Mouse (Mus musculus) layer of hippocampus, adult 2 months (tissue): ENCODE data around the gene Igfbp4. TPM values are rescaled to one million over a fixed set of nuclear protein-coding genes. Genes with fewer than 3 reads are reported as not detected.

Source experiments
- DNase-seq, 2 experiments: peaks; one replicate each; pipeline ENCODE4 v3.0.0; 2022; ENCODE audit warnings: low spot score in 2 of 2
- H3K27ac ChIP-seq: fragments of 200-600 bp; 2 replicates; pipeline ENCODE4 v1.8.1; 2022
- H3K4me3 ChIP-seq: fragments of 200-600 bp; 2 replicates; pipeline ENCODE4 v1.8.1; 2022; ENCODE audit warnings: mild to moderate bottlenecking
- CTCF ChIP-seq: fragments of 200-600 bp; conservative IDR thresholded peaks from 2 replicates; pipeline ENCODE4 v1.8.1; 2022; ENCODE audit warnings: antibody characterized with exemption, mild to moderate bottlenecking, moderate library complexity
- long read RNA-seq, 2 experiments: library from polyadenylated mRNA; stranded (forward); transcript quantifications; one replicate each; pipeline ENCODE4 v2.0.0; 2021; ENCODE audit warnings: borderline mapping rate in 2 of 2
- total RNA-seq, 2 experiments: library from RNA; stranded (reverse); gene quantifications; 2 replicates each; pipeline ENCODE4 v1.2.3; 2021

Igfbp4 gene
- 10 to 100 TPM; 69.4 to 71.9 TPM for total RNA-seq
- long read RNA-seq, experiment 1, transcript Igfbp4-201 (4 exons, 3,831 nt) = major isoform, 35 of 47 reads
- long read RNA-seq, experiment 1, partial matches to known transcripts = 10 of 47 reads
- long read RNA-seq, experiment 1, other reads (novel, unspliced or antisense) = 2 of 47 reads
- long read RNA-seq, experiment 2, transcript Igfbp4-201 (4 exons, 3,831 nt) = major isoform, 54 of 67 reads
- long read RNA-seq, experiment 2, partial matches to known transcripts = 2 of 67 reads
- long read RNA-seq, experiment 2, other reads (novel, unspliced or antisense) = 9 of 67 reads

DNA sequence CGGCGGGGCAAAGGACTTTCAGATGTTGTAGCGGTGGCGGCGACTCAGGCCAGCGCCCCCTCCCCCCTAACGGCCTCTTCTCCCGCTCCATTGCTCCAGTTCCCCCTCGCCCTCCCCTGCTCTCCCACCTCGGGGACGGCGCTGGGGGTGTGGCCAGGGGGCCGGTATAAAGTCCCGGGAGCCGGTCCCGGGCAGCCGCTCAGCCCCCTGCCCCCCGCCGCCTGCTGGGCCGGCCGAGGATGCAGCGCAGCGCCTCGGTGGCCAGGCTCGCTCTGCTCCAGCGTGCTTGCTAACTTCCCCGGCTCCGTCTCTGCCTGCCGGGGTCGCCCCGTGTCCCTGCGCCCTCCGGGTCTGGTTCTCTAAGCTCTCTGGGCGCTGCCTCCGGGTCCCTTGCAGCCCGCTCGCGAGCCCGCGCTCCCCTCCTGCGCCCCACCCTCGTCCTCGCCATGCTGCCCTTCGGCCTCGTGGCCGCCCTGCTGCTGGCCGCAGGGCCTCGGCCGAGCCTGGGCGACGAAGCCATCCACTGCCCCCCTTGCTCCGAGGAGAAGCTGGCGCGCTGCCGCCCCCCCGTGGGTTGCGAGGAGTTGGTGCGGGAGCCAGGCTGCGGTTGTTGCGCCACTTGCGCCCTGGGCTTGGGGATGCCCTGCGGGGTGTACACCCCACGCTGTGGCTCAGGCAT, at the start of gene Igfbp4:
Gene Igfbp4 (plus strand): TSS at position 194 of the 679 bp plus-strand sequence.
- H3K4me3 ChIP-seq = peak within 1 kb of the TSS; percentile 70
- peak; percentile 55 for TF ChIP-seq CTCF
- no peak for DNase-seq
- peak within 1 kb of the TSS; percentile 84 for H3K27ac ChIP-seq

DNA sequence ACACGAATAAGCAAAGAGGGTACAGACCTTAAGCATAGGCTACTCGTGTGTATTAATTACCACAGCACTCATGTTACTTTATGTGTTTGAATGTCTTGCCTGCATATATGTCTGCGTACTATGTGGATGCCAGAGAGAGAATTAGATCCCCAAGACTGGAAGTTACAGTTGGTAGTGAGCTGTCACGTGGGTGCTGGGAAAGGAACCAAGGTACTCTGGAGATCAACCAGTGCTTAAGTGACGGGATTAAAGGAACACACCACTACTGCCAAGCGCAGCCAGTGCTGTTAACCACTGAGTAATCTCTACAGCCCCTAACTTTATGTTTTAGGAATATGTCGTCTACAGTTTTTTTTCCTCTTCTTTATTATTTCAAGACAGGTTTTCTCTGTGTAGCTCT, 45.1 kb upstream of the Igfbp4 start:
- H3K27ac ChIP-seq = no peak overlapping the region
- DNase-seq = no peak
- TF ChIP-seq CTCF = no peak
- no peak overlapping the region for H3K4me3 ChIP-seq

DNA sequence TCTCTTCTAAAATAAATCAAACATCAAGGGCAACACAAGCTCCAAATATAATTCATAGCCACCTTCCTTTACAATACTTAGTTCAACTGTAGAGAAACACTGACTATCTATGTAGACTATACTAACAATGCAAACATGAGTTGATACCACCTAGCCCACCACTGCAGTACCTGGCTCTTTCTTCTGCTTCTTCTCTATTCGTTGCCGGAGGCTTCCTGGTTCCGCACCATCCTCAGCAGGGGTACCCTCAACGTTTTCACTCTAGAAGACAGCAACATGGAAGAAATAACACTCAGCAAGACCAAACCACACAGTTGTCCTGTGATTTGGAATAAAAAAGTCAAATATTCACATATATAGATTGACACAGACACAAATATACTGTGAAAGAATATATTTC, 43.4 kb upstream of the Igfbp4 start:
- TF ChIP-seq CTCF = no peak
- H3K4me3 ChIP-seq = no peak overlapping the region
- H3K27ac ChIP-seq = no peak overlapping the region
- no peak for DNase-seq

DNA sequence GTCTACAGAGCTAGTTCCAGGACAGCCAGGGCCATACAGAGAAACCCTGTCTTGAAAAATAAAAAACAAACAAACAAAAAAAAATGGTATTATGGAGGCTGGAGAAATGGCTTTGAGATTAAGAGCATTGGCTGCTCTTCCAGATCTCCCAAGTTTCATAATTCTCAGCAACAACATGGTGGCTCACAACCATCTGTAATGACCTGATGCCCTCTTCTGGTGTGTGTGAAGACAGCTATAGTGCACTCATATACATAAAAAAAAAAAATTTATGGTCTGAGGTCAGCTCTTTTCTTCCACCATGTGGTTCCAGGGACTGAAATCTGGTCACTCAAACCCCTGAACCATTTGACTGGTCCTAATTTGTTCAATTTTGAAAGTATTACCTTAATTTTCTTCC, 42.3 kb upstream of the Igfbp4 start:
- peak; percentile 35; the same call in 1 of the 2 replicates for TF ChIP-seq CTCF
- Histone ChIP-seq H3K4me3 (no peak overlapping the region), H3K27ac (no peak overlapping the region)
- no peak for DNase-seq

DNA sequence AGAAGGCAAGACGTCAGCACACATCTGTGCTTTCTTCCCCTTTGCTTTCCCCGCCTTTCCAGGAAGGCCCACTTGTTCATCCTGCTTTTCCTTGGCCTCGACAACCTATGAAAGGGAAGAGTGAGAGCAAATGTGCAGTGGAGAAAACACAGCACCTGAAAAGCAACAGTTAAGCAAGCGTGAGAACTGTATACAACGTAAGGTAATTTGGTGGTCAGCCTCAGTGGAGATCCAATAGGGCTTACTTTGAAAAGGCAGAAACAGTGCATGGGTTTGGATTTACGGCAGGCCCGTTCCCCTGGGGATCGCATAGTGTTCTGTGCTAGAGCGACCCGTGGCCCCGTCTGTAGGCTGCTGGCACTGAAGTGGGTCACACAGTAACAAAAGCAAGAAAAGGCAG, 41.8 kb upstream of the Igfbp4 start:
- DNase-seq = no peak
- no peak overlapping the region for H3K27ac ChIP-seq
- H3K4me3 ChIP-seq = no peak overlapping the region
- TF ChIP-seq CTCF = no peak

DNA sequence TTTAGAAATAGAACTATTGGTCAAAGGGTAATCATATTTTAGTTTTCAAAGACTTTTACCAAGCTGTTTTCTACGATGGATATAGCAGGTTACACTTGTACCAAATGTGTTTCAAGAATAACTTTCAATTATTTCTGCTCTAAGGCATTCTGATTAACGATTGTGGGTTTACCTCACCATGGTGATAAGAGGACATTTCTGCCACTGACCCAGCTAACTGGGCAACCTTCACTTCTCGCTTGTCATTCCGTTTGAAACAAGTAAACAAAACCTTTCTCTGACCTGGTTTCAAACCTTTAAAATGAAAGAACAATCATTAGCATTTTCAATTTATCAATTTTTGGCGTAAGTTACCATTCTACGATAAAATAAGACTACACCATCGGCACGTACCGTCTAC, 34.3 kb upstream of the Igfbp4 start:
- H3K4me3 ChIP-seq = no peak overlapping the region
- DNase-seq = no peak
- no peak overlapping the region for H3K27ac ChIP-seq
- TF ChIP-seq CTCF = no peak

DNA sequence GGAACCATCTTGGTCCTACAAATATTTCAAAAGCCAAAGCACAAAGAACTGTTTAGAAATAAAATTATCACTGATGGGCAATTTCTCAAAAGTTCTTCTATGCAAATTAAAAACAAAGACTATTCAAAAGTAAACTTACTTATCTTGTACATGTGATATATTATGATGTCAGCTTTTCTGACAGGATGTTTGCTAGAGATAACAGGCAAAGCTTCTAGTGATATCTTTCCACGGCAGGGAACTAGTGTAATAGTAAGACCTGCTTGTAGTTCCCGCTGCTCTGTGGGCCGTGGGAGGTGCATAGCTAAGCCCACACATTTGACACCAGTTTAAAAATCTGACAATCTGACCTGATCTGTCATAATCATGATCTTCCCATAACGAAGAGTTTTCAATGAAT, 30.9 kb upstream of the Igfbp4 start:
- Histone ChIP-seq H3K27ac (no peak overlapping the region), H3K4me3 (no peak overlapping the region)
- no peak for TF ChIP-seq CTCF
- no peak for DNase-seq

DNA sequence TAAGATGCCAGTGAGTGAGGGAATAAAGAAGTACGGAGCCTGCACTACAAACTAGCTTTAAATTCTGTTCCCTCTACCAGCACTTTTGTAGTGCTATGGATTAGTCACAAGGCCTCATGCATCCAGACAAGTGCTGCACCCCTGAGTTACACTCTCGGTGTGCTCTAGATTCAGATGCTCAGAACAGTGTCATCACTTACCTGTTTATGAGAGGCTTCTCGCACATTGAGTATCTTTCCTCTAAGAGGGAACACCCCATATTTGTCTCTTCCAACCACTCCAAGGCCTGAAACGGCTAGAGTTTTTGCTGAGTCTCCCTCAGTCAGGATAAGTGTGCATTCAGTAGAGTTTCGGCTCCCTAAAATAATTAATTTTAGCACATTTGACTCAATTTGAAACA, 30.3 kb upstream of the Igfbp4 start:
- TF ChIP-seq CTCF = no peak
- no peak overlapping the region for H3K27ac ChIP-seq
- H3K4me3 ChIP-seq = no peak overlapping the region
- DNase-seq = no peak

DNA sequence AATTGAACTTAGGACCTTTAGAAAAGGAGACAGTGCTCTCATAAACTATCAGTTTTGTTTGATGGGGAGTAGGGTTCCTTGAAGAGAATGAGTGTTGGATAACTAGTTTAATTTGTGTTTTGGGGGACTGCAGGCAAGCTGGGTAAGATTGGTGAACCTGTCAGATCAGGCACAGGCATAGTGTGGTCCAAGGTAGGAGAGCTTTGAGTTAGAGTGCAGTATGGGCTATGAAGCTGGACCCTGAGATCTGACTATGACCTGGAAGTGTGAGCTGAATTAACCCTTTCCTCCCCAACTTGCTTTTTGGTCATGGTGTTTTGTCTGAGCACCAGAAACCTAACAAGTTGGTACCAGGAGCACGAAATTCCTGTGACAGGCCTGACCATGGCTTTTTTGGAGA, 27.2 kb upstream of the Igfbp4 start:
- no peak for TF ChIP-seq CTCF
- Histone ChIP-seq H3K4me3 (no peak overlapping the region), H3K27ac (no peak overlapping the region)
- DNase-seq = no peak

DNA sequence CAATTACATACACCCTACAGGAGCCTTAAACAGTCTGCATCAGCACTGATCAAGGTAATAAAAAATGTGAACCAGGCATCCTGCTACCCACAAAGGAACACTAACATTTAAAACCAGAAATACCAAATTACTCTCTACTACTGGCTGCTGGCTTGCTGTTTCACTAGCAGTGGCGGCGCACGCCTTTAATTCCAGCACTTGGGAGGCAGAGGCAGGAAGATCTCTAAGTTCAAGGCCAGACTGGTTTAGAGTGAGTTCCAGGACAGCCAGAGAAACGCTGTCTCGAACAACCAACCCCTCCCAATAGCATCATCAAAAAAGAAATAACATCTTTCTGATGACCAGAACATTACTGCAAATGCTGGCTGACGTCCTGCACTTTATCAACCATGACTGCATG, 21.2 kb upstream of the Igfbp4 start:
- no peak for DNase-seq
- TF ChIP-seq CTCF = no peak
- Histone ChIP-seq H3K4me3 (no peak overlapping the region), H3K27ac (no peak overlapping the region)

DNA sequence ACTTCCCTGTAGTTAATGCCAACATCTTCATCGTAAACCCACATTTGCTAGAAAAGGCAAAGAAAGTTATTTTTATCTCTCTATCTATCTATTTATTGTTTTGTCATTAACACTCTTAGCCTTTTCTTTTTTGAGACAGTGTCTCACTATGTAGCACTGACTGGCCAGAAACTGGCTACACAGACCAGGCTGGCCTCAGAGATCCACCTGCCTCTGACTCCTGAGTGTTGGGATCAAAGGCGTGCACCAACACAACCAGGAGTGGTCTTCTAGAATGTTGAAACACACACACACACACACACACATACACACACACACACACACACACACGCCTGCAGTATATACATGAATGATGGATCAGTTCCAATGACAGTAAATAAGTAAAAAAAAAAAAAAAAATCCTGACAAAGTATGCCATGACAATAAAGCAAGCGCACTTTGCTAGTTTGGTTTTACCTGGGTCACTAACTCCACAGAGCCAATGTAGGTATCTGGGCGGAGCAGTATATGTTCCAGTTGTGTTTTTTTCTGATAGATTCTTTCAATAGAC, 18.6 kb upstream of the Igfbp4 start:
- no peak for DNase-seq
- H3K27ac ChIP-seq = no peak overlapping the region
- H3K4me3 ChIP-seq = no peak overlapping the region
- no peak for TF ChIP-seq CTCF

DNA sequence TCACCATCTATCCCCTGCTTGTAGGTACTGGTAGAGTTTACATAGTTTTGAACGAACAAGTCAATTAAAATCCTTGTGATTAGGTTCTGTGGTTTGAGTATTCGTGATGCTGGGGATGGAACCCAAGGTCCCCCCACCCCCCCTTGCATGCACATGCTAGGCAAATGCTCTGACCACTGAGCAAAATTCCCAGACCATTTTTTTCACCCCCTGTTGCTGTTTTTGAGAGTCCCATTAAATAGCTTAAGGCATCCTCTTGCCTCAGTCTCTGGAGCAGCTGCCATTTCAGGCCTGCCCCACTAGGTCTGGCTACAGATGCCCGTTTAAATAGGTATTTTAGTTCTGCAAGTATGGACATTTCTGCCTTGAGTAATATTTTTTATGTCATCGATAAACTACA, 17.9 kb upstream of the Igfbp4 start:
- H3K27ac ChIP-seq = no peak overlapping the region
- TF ChIP-seq CTCF = no peak
- no peak for DNase-seq
- no peak overlapping the region for H3K4me3 ChIP-seq

DNA sequence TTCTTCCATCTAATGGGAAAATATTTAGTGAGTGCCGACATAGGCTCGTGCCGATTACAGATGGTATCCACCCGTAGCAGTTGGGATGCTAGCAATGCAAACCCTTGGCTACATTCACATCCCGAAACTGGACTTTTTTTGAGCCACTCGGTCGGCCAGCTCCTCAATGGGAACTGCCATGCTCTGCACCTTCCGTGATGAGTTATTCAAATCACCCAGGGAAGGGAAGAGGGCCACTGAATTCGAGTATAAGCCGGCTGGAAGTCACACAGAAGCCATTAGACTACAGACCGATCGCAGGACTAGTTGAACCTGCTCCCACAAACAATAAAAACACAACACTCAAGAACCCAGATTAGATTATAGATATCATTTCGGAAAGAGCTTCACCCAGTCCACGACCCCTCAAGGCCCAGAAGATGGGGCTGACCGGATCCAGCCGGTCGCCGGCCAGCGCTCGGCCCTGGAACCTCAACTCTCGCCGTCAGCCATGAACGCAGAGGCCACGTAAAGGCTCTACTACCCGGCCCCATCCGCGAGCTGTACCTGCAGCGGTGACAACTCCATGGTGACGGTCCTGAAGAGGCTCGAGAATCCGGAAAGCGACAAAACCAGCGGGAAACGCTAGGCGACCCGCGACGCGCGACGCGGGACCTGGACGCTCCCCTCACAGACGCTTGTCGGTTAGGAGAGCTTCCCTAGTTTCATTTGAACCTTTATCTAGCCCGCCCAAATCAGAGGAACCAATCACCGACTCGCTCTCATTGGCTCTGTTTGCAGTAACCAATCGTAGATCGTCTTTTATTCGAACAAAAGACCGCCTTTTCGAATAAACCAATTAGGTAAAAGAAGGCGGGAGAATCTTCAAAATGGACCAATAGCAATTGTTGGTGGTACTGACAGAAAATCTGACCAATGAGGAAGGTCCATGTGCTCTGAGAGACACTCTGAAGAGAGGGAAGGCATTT, 17.3 kb upstream of the Igfbp4 start, which contains the start of gene Top2a:
Gene Top2a (minus strand): TSS at position 690 of the 968 bp plus-strand sequence.
- peak; percentile 95 to 96 for DNase-seq
- no peak for TF ChIP-seq CTCF
- Histone ChIP-seq H3K27ac (peak within 1 kb of the TSS; percentile 39; the same call in 1 of the 2 replicates), H3K4me3 (peak within 1 kb of the TSS; percentile 55)
